Mouse (Mus musculus): ENCODE data around the gene Sqstm1. TPM values are rescaled to one million over a fixed set of nuclear protein-coding genes. Genes with fewer than 3 reads are reported as not detected.
"Not testable (repeated sequence)": the region's sequence is repeated elsewhere in the genome, so short reads cannot be mapped to it uniquely, and the experiment has no call there.

The Sqstm1 gene
- polyA plus RNA-seq, 1 experiment from 2014 or later, result 181 TPM

DNA sequence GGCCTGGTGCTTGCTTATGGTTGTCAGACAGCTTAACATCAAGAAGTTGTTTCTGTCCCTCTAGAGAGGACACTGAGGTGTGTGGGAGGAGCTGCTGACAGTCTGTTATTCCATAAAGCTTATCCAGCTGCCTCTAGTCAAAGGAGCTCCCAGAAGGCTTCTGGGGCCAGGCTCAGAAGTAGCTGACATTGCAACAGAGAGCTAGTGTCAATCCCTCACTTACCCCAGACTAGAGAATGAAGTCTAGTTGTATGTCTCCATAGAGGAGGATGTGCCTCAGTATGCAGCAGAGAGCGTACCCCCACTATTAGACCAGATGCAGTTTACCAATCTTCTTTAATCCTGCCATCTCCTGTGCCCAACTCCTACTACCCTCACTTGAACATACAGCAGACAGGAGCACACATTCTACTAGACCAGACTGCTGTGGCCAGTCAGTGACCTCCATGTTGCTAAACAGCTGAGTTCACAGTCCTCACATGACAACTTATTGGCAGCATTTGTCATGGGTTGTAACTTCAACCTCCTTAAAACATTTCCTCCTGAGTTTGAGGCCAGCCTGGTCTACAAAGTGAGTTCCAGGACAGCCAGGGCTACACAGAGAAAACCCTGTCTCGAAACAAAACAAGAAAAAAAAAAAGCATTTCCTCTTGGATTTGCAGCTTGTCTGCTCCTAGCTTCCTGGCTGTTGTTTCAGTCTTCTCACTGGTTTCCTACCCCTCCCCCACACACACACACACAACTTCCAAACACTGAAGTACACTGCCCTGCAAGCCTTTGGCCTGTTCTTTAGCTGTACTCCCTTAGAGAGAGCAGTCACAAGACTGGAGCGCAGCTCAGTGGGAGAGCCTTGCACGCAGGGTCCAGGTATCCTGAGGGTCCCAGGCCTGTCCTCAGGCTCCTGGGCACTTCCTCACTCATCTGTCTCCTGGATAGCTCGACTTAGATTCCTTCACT, 31.8 kb downstream of the Sqstm1 start:
- no peak overlapping the region for H3K9ac ChIP-seq (ENCODE audit: low read length)
- H3K4me3 ChIP-seq (ENCODE audit: low read depth, low read length), result no peak overlapping the region
- H3K4me2 ChIP-seq (ENCODE audit: low read length), result no peak overlapping the region
- H3K27me3 ChIP-seq (replicated peaks; ENCODE audit: control insufficient read depth, insufficient read depth, low read length), result no peaks in the 10 kb centered on the region
- no peaks in the 10 kb centered on the region for H3K9me3 ChIP-seq (ENCODE audit: control insufficient read depth, low read length)
- DNase-seq (ENCODE audit: low spot score) (no peak), ATAC-seq (replicated peaks; ENCODE audit: low FRiP score, low TSS enrichment, low read depth) (no peak)
- peaks cover 6% of the 10 kb centered on the region for H3K4me1 ChIP-seq (replicated peaks; ENCODE audit: control insufficient read depth, insufficient read depth, low read length)
- WGBS, result 73% methylated on average over 5 of the region's 5 CpGs
- no peak overlapping the region for H3K27ac ChIP-seq (ENCODE audit: low read depth)
- H3K36me3 ChIP-seq (ENCODE audit: control insufficient read depth, insufficient read depth, low read length), result no peaks in the 10 kb centered on the region; the same call in 1 of the 2 replicates

- DNase-seq (ENCODE audit: low spot score) (no peak), ATAC-seq (replicated peaks; ENCODE audit: low FRiP score, low TSS enrichment, low read depth) (no peak)
- 71% methylated on average over 6 of the region's 6 CpGs for WGBS
- no peak overlapping the region for H3K27ac ChIP-seq (ENCODE audit: low read depth)
- no peaks in the 10 kb centered on the region for H3K9me3 ChIP-seq (ENCODE audit: control insufficient read depth, low read length)
- no peak overlapping the region for H3K9ac ChIP-seq (ENCODE audit: low read length)
- peaks cover 6% of the 10 kb centered on the region for H3K4me1 ChIP-seq (replicated peaks; ENCODE audit: control insufficient read depth, insufficient read depth, low read length)
- no peak overlapping the region for H3K4me3 ChIP-seq (ENCODE audit: low read depth, low read length)
- no peaks in the 10 kb centered on the region for H3K27me3 ChIP-seq (replicated peaks; ENCODE audit: control insufficient read depth, insufficient read depth, low read length)
- no peak overlapping the region for H3K4me2 ChIP-seq (ENCODE audit: low read length)
- peaks cover under 1% of the 10 kb centered on the region; the same call in 1 of the 2 replicates for H3K36me3 ChIP-seq (ENCODE audit: control insufficient read depth, insufficient read depth, low read length)
Measured at GRCm38 (mm10) chr11:50177111-50177510, 33.5 kb downstream of the Sqstm1 start.

- H3K27ac ChIP-seq (ENCODE audit: low read depth), result no peak overlapping the region
- H3K27me3 ChIP-seq (replicated peaks; ENCODE audit: control insufficient read depth, insufficient read depth, low read length), result no peaks in the 10 kb centered on the region
- H3K4me2 ChIP-seq (ENCODE audit: low read length), result no peak overlapping the region
- H3K9ac ChIP-seq (ENCODE audit: low read length), result no peak overlapping the region
- no peaks in the 10 kb centered on the region for H3K9me3 ChIP-seq (ENCODE audit: control insufficient read depth, low read length)
- whole genome bisulfite sequencing, result 65% methylated on average over 3 of the region's 3 CpGs
- ATAC-seq (replicated peaks; ENCODE audit: low FRiP score, low TSS enrichment, low read depth), result no peak
- DNase-seq (ENCODE audit: low spot score), result no peak
- H3K4me1 ChIP-seq (replicated peaks; ENCODE audit: control insufficient read depth, insufficient read depth, low read length), result peaks cover 6% of the 10 kb centered on the region
- H3K36me3 ChIP-seq (ENCODE audit: control insufficient read depth, insufficient read depth, low read length), result peaks cover 8% of the 10 kb centered on the region
- H3K4me3 ChIP-seq (ENCODE audit: low read depth, low read length), result no peak overlapping the region
Measured at GRCm38 (mm10) chr11:50176351-50176750, 34.3 kb downstream of the Sqstm1 start.

DNA sequence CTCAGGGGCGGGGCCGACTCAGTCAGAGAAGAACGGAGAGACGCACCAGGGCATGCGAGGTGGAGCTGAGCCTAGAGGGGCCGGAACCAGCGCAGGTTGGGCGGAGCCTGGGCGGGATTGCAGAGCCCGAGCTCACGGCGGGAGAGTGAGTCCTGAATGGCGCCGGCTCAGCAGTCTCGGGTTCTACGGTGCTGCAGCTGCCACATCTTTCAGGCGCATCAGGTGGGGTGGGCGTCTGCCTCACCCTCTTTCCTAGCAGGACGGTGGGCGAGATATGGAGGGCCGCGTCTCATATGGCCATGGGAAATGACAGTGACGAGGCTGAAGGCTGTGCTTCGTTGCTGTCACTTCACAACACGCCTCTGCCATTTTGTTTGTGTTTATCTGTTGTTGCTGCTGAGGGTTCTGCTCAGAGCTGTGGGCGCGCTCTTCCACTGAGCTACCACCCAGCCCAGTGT, 35.9 kb downstream of the Sqstm1 start:
- H3K9me3 ChIP-seq (ENCODE audit: control insufficient read depth, low read length), result no peaks in the 10 kb centered on the region
- H3K9ac ChIP-seq (ENCODE audit: low read length), result peak overlapping the region; percentile 78
- peaks cover 19% of the 10 kb centered on the region for H3K36me3 ChIP-seq (ENCODE audit: control insufficient read depth, insufficient read depth, low read length)
- peak; percentile 100 for DNase-seq (ENCODE audit: low spot score)
- under 1% methylated on average over 27 of the region's 27 CpGs for WGBS
- H3K4me2 ChIP-seq (ENCODE audit: low read length), result peak overlapping the region; percentile 84
- peaks cover 6% of the 10 kb centered on the region for H3K4me1 ChIP-seq (replicated peaks; ENCODE audit: control insufficient read depth, insufficient read depth, low read length)
- peak overlapping the region; percentile 82 for H3K4me3 ChIP-seq (ENCODE audit: low read depth, low read length)
- peak overlapping the region; percentile 54; the same call in 1 of the 2 replicates for H3K27ac ChIP-seq (ENCODE audit: low read depth)
- ATAC-seq (replicated peaks; ENCODE audit: low FRiP score, low TSS enrichment, low read depth), result peak; percentile 100
- H3K27me3 ChIP-seq (replicated peaks; ENCODE audit: control insufficient read depth, insufficient read depth, low read length), result no peaks in the 10 kb centered on the region

- not testable (repeated sequence) for H3K9me3 ChIP-seq (ENCODE audit: control insufficient read depth, low read length); H3K27me3 ChIP-seq (replicated peaks; ENCODE audit: control insufficient read depth, insufficient read depth, low read length); H3K4me1 ChIP-seq (replicated peaks; ENCODE audit: control insufficient read depth, insufficient read depth, low read length); DNase-seq (ENCODE audit: low spot score)
- peak within 1 kb of the TSS; percentile 82 for H3K4me3 ChIP-seq (ENCODE audit: low read depth, low read length)
- peaks cover 24% of the 10 kb centered on the region for H3K36me3 ChIP-seq (ENCODE audit: control insufficient read depth, insufficient read depth, low read length)
- peak within 1 kb of the TSS; percentile 54; the same call in 1 of the 2 replicates for H3K27ac ChIP-seq (ENCODE audit: low read depth)
- peak within 1 kb of the TSS; percentile 84 for H3K4me2 ChIP-seq (ENCODE audit: low read length)
- WGBS, result 5% methylated on average over 19 of the region's 19 CpGs
- H3K9ac ChIP-seq (ENCODE audit: low read length), result peak within 1 kb of the TSS; percentile 78
- peak; percentile 61 for ATAC-seq (replicated peaks; ENCODE audit: low FRiP score, low TSS enrichment, low read depth)
Measured at GRCm38 (mm10) chr11:50174111-50174729, 36.4 kb downstream of the Sqstm1 start, which contains the start of gene Mrnip. TSS of gene Mrnip (plus strand) at chr11:50174444.

- H3K4me2 ChIP-seq (ENCODE audit: low read length), result no peak overlapping the region
- WGBS, result 87% methylated on average over 5 of the region's 5 CpGs
- H3K4me3 ChIP-seq (ENCODE audit: low read depth, low read length), result no peak overlapping the region
- H3K9me3 ChIP-seq (ENCODE audit: control insufficient read depth, low read length), result no peaks in the 10 kb centered on the region
- H3K36me3 ChIP-seq (ENCODE audit: control insufficient read depth, insufficient read depth, low read length), result peaks cover 62% of the 10 kb centered on the region
- no peak for ATAC-seq (replicated peaks; ENCODE audit: low FRiP score, low TSS enrichment, low read depth)
- H3K27me3 ChIP-seq (replicated peaks; ENCODE audit: control insufficient read depth, insufficient read depth, low read length), result no peaks in the 10 kb centered on the region
- H3K4me1 ChIP-seq (replicated peaks; ENCODE audit: control insufficient read depth, insufficient read depth, low read length), result no peaks in the 10 kb centered on the region
- H3K9ac ChIP-seq (ENCODE audit: low read length), result no peak overlapping the region
- H3K27ac ChIP-seq (ENCODE audit: low read depth), result no peak overlapping the region
- no peak for DNase-seq (ENCODE audit: low spot score)
Measured at GRCm38 (mm10) chr11:50168352-50168751, 42.3 kb downstream of the Sqstm1 start.

- ATAC-seq (replicated peaks; ENCODE audit: low FRiP score, low TSS enrichment, low read depth), result no peak
- Histone ChIP-seq H3K27me3 (replicated peaks; ENCODE audit: control insufficient read depth, insufficient read depth, low read length) (no peaks in the 10 kb centered on the region), H3K4me2 (ENCODE audit: low read length) (no peak overlapping the region), H3K9me3 (ENCODE audit: control insufficient read depth, low read length) (no peaks in the 10 kb centered on the region), H3K9ac (ENCODE audit: low read length) (no peak overlapping the region), H3K4me1 (replicated peaks; ENCODE audit: control insufficient read depth, insufficient read depth, low read length) (no peaks in the 10 kb centered on the region), H3K27ac (ENCODE audit: low read depth) (no peak overlapping the region), H3K36me3 (ENCODE audit: control insufficient read depth, insufficient read depth, low read length) (peaks cover 75% of the 10 kb centered on the region), H3K4me3 (ENCODE audit: low read depth, low read length) (no peak overlapping the region)
- DNase-seq (ENCODE audit: low spot score), result no peak
- 91% methylated on average over 3 of the region's 3 CpGs for WGBS
Measured at GRCm38 (mm10) chr11:50162338-50163050, 48.1 kb downstream of the Sqstm1 start.

DNA sequence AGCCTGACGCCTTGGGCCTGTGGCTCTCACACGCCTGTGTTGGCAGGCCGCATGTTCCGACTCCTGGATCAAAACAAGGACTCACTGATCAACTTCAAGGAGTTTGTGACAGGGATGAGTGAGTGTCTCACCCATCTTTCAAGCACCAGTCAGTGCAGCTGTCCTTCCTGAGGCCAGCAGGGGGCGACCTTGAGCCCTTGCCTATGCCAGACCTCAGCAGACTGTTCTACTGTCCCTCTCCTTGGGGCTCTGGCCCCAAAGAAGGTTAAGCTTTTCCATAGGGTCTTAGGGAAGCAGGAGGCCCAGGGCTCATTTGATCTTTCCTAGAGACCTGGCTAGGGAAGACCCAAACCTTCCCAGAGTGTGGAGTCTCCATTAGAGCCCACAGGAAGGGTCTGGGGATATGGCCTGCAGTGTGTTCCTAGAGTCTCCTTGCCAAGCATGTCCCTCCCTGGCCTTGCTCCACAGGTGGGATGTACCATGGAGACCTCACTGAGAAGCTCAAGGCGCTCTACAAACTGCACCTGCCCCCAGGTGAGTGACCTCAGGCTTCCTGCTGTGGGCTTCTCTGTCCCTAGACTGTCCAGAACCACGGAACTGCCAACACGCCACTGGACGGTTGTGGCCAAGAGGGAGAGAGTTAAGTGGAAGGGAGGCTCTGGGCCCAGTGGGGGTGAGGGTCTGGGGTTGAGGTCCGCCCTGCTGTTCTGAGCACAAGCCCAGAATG, 48.9 kb downstream of the Sqstm1 start:
- Histone ChIP-seq H3K27ac (ENCODE audit: low read depth) (no peak overlapping the region), H3K4me3 (ENCODE audit: low read depth, low read length) (no peak overlapping the region), H3K4me1 (replicated peaks; ENCODE audit: control insufficient read depth, insufficient read depth, low read length) (no peaks in the 10 kb centered on the region), H3K27me3 (replicated peaks; ENCODE audit: control insufficient read depth, insufficient read depth, low read length) (no peaks in the 10 kb centered on the region), H3K9me3 (ENCODE audit: control insufficient read depth, low read length) (no peaks in the 10 kb centered on the region), H3K4me2 (ENCODE audit: low read length) (no peak overlapping the region), H3K36me3 (ENCODE audit: control insufficient read depth, insufficient read depth, low read length) (peaks cover 82% of the 10 kb centered on the region), H3K9ac (ENCODE audit: low read length) (no peak overlapping the region)
- WGBS, result 62% methylated on average over 10 of the region's 10 CpGs
- ATAC-seq (replicated peaks; ENCODE audit: low FRiP score, low TSS enrichment, low read depth) (0 out of 2 replicates have a peak, but pooled peaks have one; percentile 7), DNase-seq (ENCODE audit: low spot score) (peak; percentile 70)
